Mouse (Mus musculus) olfactory bulb, adult 2 months (tissue): ENCODE data around the gene Vipr2.

ENCODE experiments used
- CTCF ChIP-seq: fragments of 200-500 bp; IDR thresholded peaks from 2 replicates; pipeline ENCODE4 v1.5.1; 2012; ENCODE audit warnings: low read depth, mild to moderate bottlenecking, low read length, moderate library complexity; ENCODE audit not compliant: insufficient read depth
- POLR2A ChIP-seq: fragments of 200-500 bp; IDR thresholded peaks from 2 replicates; pipeline ENCODE4 v1.6.1; 2012; ENCODE audit warnings: mild to moderate bottlenecking, low read depth, low read length, moderate library complexity; ENCODE audit not compliant: insufficient read depth

DNA sequence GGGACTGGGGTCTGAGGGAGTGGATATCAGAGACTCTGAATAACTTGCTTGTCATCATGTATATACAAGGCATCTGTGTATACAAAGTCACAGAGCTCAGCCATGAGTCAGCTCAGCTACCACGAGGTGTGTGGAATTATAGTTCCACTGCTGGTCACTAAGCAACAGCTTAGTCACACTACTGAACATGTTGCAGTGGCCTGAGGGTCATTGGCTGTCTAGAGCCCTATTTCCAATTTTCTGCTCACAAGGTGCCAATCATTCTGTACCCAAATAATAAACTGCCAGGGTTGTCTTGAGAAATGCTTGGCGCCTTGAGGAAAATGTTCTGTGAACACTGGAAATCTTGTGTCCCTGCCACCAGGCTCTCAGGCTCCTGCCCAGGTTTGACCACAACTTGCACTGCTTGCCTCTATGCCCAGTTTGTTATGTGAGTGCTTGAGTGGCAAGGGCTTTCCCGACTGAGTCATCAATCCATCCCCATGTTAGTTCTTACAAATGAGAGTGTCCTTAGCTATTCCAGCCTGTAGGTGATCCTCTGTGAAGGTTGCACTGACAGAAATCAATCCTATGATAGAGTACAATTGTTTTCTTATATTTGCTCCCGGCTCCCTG lies 104.0 kb downstream of the Vipr2 start:
- TF ChIP-seq CTCF: no peak
- TF ChIP-seq POLR2A: no peak
